Mouse (Mus musculus) ES-Bruce4 (cell line): ENCODE data around the gene Med25.

Experiments used
- CTCF ChIP-seq: IDR thresholded peaks from one replicate; pipeline ENCODE4 v1.8.1; 2011; ENCODE audit warnings: low read depth, low read length
- EP300 ChIP-seq: IDR thresholded peaks from 2 replicates; pipeline ENCODE4 v1.6.1; 2011; ENCODE audit warnings: low read depth, low read length; ENCODE audit not compliant: insufficient read depth
- POLR2A ChIP-seq: IDR thresholded peaks from one replicate; pipeline ENCODE4 v1.8.1; 2011; ENCODE audit warnings: low read length; ENCODE audit not compliant: insufficient read depth

DNA sequence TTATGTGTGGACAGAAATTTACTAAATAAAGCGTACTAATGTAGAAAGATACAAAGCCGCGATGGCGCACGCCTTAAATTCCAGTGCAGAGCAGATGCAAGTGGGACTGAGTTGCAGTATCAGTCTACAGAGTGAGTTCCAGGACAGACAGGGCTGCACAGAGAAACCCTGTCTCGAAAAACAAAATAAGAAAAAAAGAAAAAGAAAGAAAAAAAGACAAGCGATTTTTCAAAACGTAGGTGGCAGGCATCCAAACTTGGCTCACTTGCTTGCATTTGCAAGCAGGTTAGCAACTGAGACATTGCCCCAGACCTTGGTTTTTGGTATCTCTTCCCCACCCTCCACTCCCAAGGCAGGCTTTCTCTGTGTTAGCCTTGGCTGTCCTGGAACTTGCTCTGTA is 685 bp upstream of the Med25 start:
- no peak for TF ChIP-seq EP300
- TF ChIP-seq POLR2A: no peak
- TF ChIP-seq CTCF: no peak
